ENCODE assay signal across 25 mouse cellular contexts in the genomic region with DNA sequence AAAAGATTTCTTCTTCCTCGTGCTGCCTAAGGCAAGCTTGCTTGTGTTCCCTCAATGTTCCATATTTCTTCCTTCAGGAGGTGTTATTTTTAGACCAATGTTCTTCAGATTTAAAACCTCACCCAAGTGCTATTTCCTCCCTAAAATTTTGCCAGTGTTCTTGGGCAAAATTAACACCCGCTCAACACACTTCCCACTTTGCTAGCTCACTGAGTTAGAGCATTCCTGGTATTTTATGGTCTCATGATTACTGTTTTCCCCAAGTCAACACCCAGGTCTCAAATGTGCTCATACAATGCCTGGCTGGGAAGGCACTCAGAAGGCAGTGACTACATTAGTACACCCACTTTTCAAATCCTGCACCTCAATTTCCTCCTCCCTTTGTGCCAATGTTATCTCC. TPM values are rescaled to one million over a fixed set of nuclear protein-coding genes. Genes with fewer than 3 reads are reported as not detected.
DNase-seq lines count a peak whose midpoint lies in the region; ATAC-seq lines count a peak whose summit lies in the region.
"Had no signal": no experiment of that assay in that cellular context is flagged by ENCODE, and none has a peak within 500 bp of the region (broad histone marks: within the 10 kb centered on the region; RNA-seq: fewer than 3 reads in every experiment).

No protein-coding gene starts in this region.

- WGBS in midbrain, embryonic 11.5 days, result 82% methylated on average over 2 of the region's 2 CpGs
- WGBS in midbrain, embryonic 13.5 days, result 88% methylated on average over 2 of the region's 2 CpGs

- no peaks in the 10 kb centered on the region for H3K36me3 ChIP-seq in midbrain, embryonic 11.5 days (ENCODE audit: control insufficient read depth, insufficient read depth, low read length)
- H3K36me3 ChIP-seq in midbrain, embryonic 13.5 days, result no peaks in the 10 kb centered on the region
- H3K36me3 ChIP-seq: embryonic facial prominence, embryonic 13.5 days; forebrain, embryonic 12.5 days; heart, embryonic 12.5 days had no signal

- peak; percentile 36 to 51 for DNase-seq in frontal cortex, adult 2 months (ENCODE audit: extremely low spot score in 1 of 2, low spot score in 1 of 2)
- DNase-seq in frontal cortex, postnatal 14 days (ENCODE audit: low spot score in 2 of 2), result no peak
- peak; percentile 44 for DNase-seq in midbrain, embryonic 11.5 days (ENCODE audit: low spot score, missing footprints)
- DNase-seq in brain, adult 2 months (ENCODE audit: low read depth, low spot score), result peak; percentile 78
- DNase-seq in left cerebral cortex, postnatal 25 days (ENCODE audit: low spot score in 2 of 2), result peak; percentile 3 to 79
- no peak for DNase-seq in urinary bladder, adult 18-20 months (ENCODE audit: low spot score in 2 of 2)
- no peak for DNase-seq in ovary, postnatal 10 days (ENCODE audit: low spot score)
- DNase-seq: adrenal gland, postnatal 10 days; cerebellum, adult 18-20 months; cerebellum, adult 9-11 months; cerebellum, postnatal 36 days; gastrocnemius, adult 2 months; gastrocnemius, postnatal 25 days had no signal

- no peaks in the 10 kb centered on the region for H3K9me3 ChIP-seq in midbrain, embryonic 11.5 days (ENCODE audit: control insufficient read depth, low read length)
- no peaks in the 10 kb centered on the region for H3K9me3 ChIP-seq in midbrain, embryonic 13.5 days
- H3K9me3 ChIP-seq: embryonic facial prominence, embryonic 13.5 days; forebrain, embryonic 12.5 days; heart, embryonic 12.5 days; hindbrain, embryonic 15.5 days had no signal

- H3K4me3 ChIP-seq in midbrain, embryonic 11.5 days (ENCODE audit: low read depth, low read length), result no peak overlapping the region
- no peak overlapping the region for H3K4me3 ChIP-seq in midbrain, embryonic 13.5 days (replicated peaks)
- H3K4me3 ChIP-seq: embryonic facial prominence, embryonic 13.5 days; forebrain, embryonic 12.5 days; gastrocnemius, adult 2 months; heart, embryonic 12.5 days; hindbrain, embryonic 15.5 days had no signal

- H3K27me3 ChIP-seq in midbrain, embryonic 11.5 days (ENCODE audit: control insufficient read depth, insufficient read depth, low read length), result no peaks in the 10 kb centered on the region
- no peaks in the 10 kb centered on the region for H3K27me3 ChIP-seq in midbrain, embryonic 13.5 days
- H3K27me3 ChIP-seq: embryonic facial prominence, embryonic 13.5 days; forebrain, embryonic 12.5 days; heart, embryonic 12.5 days; hindbrain, embryonic 15.5 days had no signal

- no peak overlapping the region for H3K4me2 ChIP-seq in midbrain, embryonic 11.5 days
- H3K4me2 ChIP-seq in midbrain, embryonic 13.5 days (replicated peaks), result no peak overlapping the region
- H3K4me2 ChIP-seq: embryonic facial prominence, embryonic 13.5 days; forebrain, embryonic 12.5 days; heart, embryonic 12.5 days; hindbrain, embryonic 15.5 days had no signal

- H3K4me1 ChIP-seq in midbrain, embryonic 11.5 days (ENCODE audit: control insufficient read depth, insufficient read depth, low read length), result no peaks in the 10 kb centered on the region
- H3K4me1 ChIP-seq in midbrain, embryonic 13.5 days (replicated peaks), result no peaks in the 10 kb centered on the region
- H3K4me1 ChIP-seq: embryonic facial prominence, embryonic 13.5 days; forebrain, embryonic 12.5 days; heart, embryonic 12.5 days; hindbrain, embryonic 15.5 days had no signal

- no peak overlapping the region for H3K9ac ChIP-seq in midbrain, embryonic 11.5 days (ENCODE audit: low read length)
- no peak overlapping the region for H3K9ac ChIP-seq in midbrain, embryonic 13.5 days (replicated peaks)
- H3K9ac ChIP-seq: embryonic facial prominence, embryonic 13.5 days; forebrain, embryonic 12.5 days; heart, embryonic 12.5 days; hindbrain, embryonic 15.5 days had no signal

- no peak for ATAC-seq in midbrain, embryonic 11.5 days (ENCODE audit: low FRiP score)
- no peak for ATAC-seq in midbrain, embryonic 13.5 days
- ATAC-seq: forebrain, embryonic 16.5 days had no signal

- intact Hi-C loops in left cerebral cortex, postnatal 25 days (cut with DNase I), result loop anchor here (1.0 to 10.0 kb wide), 2 partner anchors 17 to 177 kb away; no protein-coding TSS in a partner anchor

- no peak overlapping the region for H3K27ac ChIP-seq in midbrain, embryonic 11.5 days (ENCODE audit: low read depth, low read length)
- H3K27ac ChIP-seq in midbrain, embryonic 13.5 days, result no peak overlapping the region
- H3K27ac ChIP-seq: embryonic facial prominence, embryonic 13.5 days; forebrain, embryonic 12.5 days; gastrocnemius, adult 2 months; hindbrain, embryonic 15.5 days had no signal

RNA-seq across cellular contexts. Expression of a gene that starts 27.9 kb away (rescaled TPM):
- polyA plus RNA-seq in frontal cortex, adult 2 months (2012; rRNA removed), result 3.5 and 3.6 TPM in 2 replicates
- polyA plus RNA-seq in midbrain, embryonic 11.5 days (2014; fragmentation: Nextera tagmentation; extraction: Ambion mirVana), result 0.25 TPM in 2 replicates
- polyA plus RNA-seq in midbrain, embryonic 13.5 days (2015; fragmentation: Nextera tagmentation; extraction: Ambion mirVana), result 0.78 and 1.2 TPM in 2 replicates
- total RNA-seq in left cerebral cortex, postnatal 25 days (2021), result 10 to 100 TPM; 19.2 to 20.1 TPM
- total RNA-seq: granulocyte monocyte progenitor cell, adult 5-6 weeks; heart, postnatal 25 days had no signal
- polyA plus RNA-seq: C2C12 had no signal

RNA-seq across cellular contexts. Expression of a gene that starts 44.0 kb away (rescaled TPM):
- polyA plus RNA-seq in frontal cortex, adult 2 months (2012; rRNA removed), result 5.7 and 6.4 TPM in 2 replicates
- polyA plus RNA-seq in midbrain, embryonic 11.5 days (2014; fragmentation: Nextera tagmentation; extraction: Ambion mirVana), result not detected in 2 replicates
- 0.13 and 0.19 TPM in 2 replicates for polyA plus RNA-seq in midbrain, embryonic 13.5 days (2015; fragmentation: Nextera tagmentation; extraction: Ambion mirVana)
- 10 to 100 TPM; 10.9 to 11.3 TPM for total RNA-seq in left cerebral cortex, postnatal 25 days (2021)
- total RNA-seq: adrenal gland, postnatal 10 days; gastrocnemius, adult 2 months; gastrocnemius, postnatal 25 days; granulocyte monocyte progenitor cell, adult 5-6 weeks; heart, adult 8-10 months; heart, postnatal 25 days; MEL had no signal
- polyA plus RNA-seq: C2C12; embryonic facial prominence, embryonic 13.5 days; heart, embryonic 12.5 days; heart, embryonic 16.5 days had no signal

Comparison
In these comparisons a context has a peak if more than half of its experiments do, and no peak if none do; other contexts are left out.
1. DNase-seq: peak in frontal cortex, adult 2 months (2 of 2), midbrain, embryonic 11.5 days (single experiment), brain, adult 2 months (single experiment) and left cerebral cortex, postnatal 25 days (2 of 2); none in frontal cortex, postnatal 14 days (0 of 2), urinary bladder, adult 18-20 months (0 of 2) and ovary, postnatal 10 days (single experiment).